Mouse (Mus musculus) olfactory bulb, adult 2 months (tissue): ENCODE results near the gene Cfap73. TPM values are rescaled to one million over a fixed set of nuclear protein-coding genes. Genes with fewer than 3 reads are reported as not detected.

Experiments used
- H3K27ac ChIP-seq: fragments of 200-500 bp; 2 replicates; pipeline ENCODE4 v1.5.1; 2012; ENCODE audit warnings: low read depth, low read length; ENCODE audit not compliant: insufficient read depth
- H3K4me1 ChIP-seq: fragments of 200-500 bp; 2 replicates; pipeline ENCODE4 v1.6.1; 2012; ENCODE audit warnings: low read length; ENCODE audit not compliant: control insufficient read depth, insufficient read depth
- H3K4me3 ChIP-seq: fragments of 200-500 bp; 2 replicates; pipeline ENCODE4 v1.5.1; 2012; ENCODE audit warnings: mild to moderate bottlenecking, low read depth, low read length, moderate library complexity; ENCODE audit not compliant: insufficient read depth
- CTCF ChIP-seq: fragments of 200-500 bp; IDR thresholded peaks from 2 replicates; pipeline ENCODE4 v1.5.1; 2012; ENCODE audit warnings: low read depth, mild to moderate bottlenecking, low read length, moderate library complexity; ENCODE audit not compliant: insufficient read depth
- POLR2A ChIP-seq: fragments of 200-500 bp; IDR thresholded peaks from 2 replicates; pipeline ENCODE4 v1.6.1; 2012; ENCODE audit warnings: mild to moderate bottlenecking, low read depth, low read length, moderate library complexity; ENCODE audit not compliant: insufficient read depth
- WGBS: fragments of 180-500 bp; shearing (Covaris S2); methylation state at CpG from one replicate; pipeline ENCODE4 v1.1.7; 2018; 5-methylcytosine and 5-hydroxymethylcytosine counted together
- polyA plus RNA-seq: library from polyadenylated mRNA; stranded (reverse); fragments of >200 nt; gene quantifications from 2 replicates; pipeline ENCODE4 v1.2.4, GENCODE M21; 2012; ENCODE audit warnings: low replicate concordance; ENCODE audit not compliant: missing spikeins, insufficient read depth, insufficient read length

Cfap73 gene
- polyA plus RNA-seq = not detected in 2 replicates

GRCm38 (mm10) chr5:120634131-120634530 lies at the start of gene Cfap73:
Cfap73 (minus strand) TSS chr5:120634235.
- no peak within 1 kb of the TSS for H3K4me3 ChIP-seq
- 69% methylated on average over 9 of the region's 9 CpGs for WGBS
- H3K27ac ChIP-seq = no peak within 1 kb of the TSS
- no peak for TF ChIP-seq CTCF
- no peak for TF ChIP-seq POLR2A
- peaks cover 9% of the 10 kb centered on the region for H3K4me1 ChIP-seq

DNA sequence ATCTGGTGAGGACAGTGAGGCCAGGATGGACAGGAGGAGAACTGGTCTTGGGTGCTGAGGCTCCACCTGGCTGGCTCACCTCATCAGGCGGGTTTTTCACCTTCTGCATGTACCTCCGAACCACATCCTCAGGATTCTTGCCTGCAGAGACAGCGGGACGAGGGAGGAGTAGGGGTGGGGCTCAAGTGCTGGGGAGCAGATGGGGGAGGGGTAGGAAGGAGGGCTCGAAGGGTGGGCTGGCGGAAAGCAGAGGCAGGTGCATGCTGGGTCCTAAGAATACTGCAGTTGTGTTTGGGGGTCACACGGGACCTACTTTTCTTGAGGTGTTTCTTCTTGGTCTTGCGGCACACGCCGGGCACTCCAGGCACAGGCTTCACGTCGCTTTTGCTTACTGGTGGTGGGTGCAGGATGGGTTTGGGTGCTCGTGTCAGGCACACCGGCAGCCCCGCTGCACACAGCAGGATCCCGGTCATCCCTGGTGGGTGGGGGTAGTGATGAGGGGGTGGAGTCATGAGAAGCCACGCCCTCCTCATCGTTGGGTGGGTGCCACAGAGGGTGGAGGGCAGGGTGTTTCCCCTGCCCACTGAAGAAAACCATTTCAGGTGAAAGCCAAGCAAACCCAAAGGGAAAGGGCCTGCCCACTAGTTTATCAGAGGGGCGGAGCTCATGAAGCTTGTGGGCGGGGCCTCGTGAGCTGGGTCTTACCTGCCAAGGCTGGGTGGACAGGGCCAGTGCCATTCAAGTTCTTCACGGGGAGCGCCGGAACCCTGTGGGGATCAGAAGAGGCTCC lies 49.1 kb upstream of the Cfap73 start:
- no peak overlapping the region for H3K27ac ChIP-seq
- no peak overlapping the region for H3K4me3 ChIP-seq
- peaks cover 17% of the 10 kb centered on the region for H3K4me1 ChIP-seq
- 43% methylated on average over 24 of the region's 24 CpGs for WGBS
- TF ChIP-seq CTCF (no peak), POLR2A (no peak)

DNA sequence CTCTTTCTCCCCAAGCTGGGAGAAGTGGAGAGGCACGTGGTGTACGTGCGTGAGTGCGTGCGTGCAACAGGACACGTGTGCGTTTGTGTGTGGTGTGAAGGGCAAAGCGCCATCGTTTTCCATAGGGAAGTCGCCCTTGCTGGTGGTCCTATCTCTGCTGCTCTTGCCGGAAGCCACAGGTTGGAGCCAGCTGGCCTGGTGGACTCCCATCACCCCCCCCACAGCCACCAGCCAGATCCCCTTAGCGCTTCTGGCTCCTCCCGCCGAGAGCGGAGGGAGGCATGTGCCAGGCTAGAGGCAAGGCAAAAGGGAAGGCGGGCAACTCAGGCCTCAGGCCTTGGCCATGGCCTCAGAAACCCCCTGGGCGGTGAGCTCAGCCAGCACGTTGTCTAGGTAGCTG lies 46.9 kb upstream of the Cfap73 start:
- Histone ChIP-seq H3K4me3 (no peak overlapping the region), H3K27ac (peak overlapping the region; percentile 95), H3K4me1 (peaks cover 17% of the 10 kb centered on the region)
- TF ChIP-seq POLR2A = no peak
- TF ChIP-seq CTCF = no peak
- 47% methylated on average over 18 of the region's 18 CpGs for WGBS

GRCm38 (mm10) chr5:120679676-120680555 lies 45.9 kb upstream of the Cfap73 start:
- Histone ChIP-seq H3K4me3 (peak overlapping the region; percentile 32), H3K27ac (peak overlapping the region; percentile 95), H3K4me1 (peaks cover 17% of the 10 kb centered on the region)
- TF ChIP-seq CTCF (peak; percentile 67; the same call in 1 of the 2 replicates), POLR2A (no peak)
- 4% methylated on average over 24 of the region's 24 CpGs for WGBS

DNA sequence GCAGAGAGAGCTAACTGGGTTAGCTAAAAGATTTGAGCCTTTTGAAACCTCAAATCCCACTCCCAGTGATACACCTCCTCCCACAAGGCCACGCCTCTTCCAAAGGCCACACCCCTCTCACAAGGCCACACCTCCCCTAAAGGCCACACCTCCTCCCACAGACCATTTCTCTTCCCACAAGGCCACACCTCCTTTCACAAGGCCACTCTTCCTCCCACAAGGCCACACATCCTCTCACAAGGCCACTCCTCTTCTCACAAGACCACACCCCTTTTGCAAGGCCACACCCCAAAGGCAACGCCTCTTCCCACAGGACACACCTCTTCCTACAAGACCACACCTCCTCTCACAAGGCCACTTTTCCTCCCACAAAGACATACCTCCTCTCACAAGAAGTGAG lies 43.5 kb upstream of the Cfap73 start:
- peaks cover 22% of the 10 kb centered on the region for H3K4me1 ChIP-seq
- no peak overlapping the region for H3K27ac ChIP-seq
- H3K4me3 ChIP-seq = no peak overlapping the region
- no peak for TF ChIP-seq CTCF
- TF ChIP-seq POLR2A = no peak
- 34% methylated on average over 2 of the region's 2 CpGs for WGBS

DNA sequence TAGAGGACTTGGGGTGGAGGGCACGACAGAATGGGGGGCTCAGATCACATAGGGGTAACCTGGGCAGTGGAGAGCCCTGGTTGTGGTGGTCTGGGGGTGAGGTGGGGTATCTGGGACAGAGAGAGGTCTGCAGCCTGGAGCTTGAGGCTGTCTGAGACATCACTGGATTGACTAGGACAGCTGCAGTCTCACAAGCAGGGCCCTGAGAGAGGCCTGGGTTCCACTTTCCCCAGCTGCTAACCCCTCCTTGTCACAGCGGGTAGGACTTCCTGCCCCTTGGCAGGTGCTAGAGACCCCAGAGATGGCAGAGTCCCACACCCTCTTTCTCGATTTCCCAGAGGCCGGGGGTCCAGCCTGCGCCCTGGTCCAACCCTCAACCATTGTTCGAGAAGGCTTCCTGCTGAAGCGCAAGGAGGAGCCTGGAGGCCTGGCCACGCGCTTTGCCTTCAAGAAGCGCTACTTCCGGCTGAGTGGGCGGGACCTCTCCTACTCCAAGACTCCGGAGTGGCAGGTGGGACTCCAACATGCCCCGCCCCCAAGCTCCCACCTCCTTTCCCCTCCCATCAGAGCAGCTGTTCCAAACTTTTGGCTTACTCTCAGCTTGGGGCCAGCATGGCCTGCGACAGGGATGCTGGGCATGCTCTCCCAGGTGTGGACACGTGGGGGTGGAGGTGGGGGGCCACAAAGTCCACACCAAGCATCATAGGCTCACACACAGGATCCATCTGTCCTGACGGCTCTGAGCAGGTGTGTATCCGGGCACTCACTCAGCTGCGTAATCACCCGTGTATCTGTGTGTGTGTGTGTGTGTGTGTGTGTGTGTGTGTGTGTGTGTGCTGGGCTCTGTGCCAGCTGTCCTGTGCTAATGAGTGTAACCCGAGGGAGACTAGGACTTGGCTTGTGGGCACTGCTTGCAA lies 40.5 kb upstream of the Cfap73 start:
- Histone ChIP-seq H3K4me1 (peaks cover 7% of the 10 kb centered on the region), H3K4me3 (no peak overlapping the region), H3K27ac (no peak overlapping the region)
- no peak for TF ChIP-seq POLR2A
- no peak for TF ChIP-seq CTCF
- WGBS = 29% methylated on average over 21 of the region's 21 CpGs

DNA sequence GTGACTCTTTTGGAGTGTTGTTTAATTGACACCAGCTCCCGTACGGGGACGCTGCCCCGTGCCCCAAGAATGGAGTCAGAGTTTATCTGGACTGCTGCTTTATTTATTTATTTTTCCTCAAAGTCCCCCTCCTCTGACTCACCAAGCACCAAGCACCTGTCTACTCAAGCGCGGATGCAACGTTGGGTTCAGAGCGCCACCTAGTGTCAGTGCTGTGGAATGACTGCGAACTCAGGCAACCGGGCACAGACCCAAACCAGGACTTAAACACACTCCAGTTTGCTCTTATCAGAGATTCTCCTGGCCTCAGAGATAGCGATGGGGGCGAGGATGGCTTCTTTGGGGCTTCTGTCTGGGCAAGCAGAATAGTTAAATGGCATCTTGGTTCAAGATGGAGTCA lies 39.6 kb upstream of the Cfap73 start:
- TF ChIP-seq CTCF = peak; percentile 93
- no peak for TF ChIP-seq POLR2A
- Histone ChIP-seq H3K27ac (no peak overlapping the region), H3K4me1 (0 out of 2 replicates have a peak, but pooled peaks cover 5% of the 10 kb centered on the region), H3K4me3 (no peak overlapping the region)
- WGBS = 12% methylated on average over 12 of the region's 12 CpGs

DNA sequence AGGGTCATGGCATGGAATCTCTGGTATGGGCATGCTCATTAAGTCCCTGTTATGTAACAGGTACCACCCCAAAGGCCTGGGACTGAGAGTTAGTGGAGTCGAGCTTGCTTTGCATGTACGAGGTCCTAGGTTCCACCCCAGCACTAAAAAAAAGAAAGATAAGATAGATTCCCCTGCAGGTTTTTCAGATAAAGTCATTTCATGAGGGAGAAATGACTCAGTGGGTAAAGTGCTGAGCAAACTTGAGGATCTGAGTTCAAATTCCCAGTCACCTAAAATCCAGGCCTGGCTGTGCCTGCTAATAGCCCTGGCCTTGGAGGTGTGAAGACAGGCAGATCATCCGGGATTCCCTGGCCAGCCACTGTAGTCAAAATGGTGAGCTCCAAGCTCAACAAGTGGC lies 37.8 kb upstream of the Cfap73 start:
- TF ChIP-seq CTCF = no peak

More for the DNA sequence above, 37.8 kb upstream of the Cfap73 start:
- 88% methylated on average over 3 of the region's 3 CpGs for WGBS
- Histone ChIP-seq H3K4me1 (0 out of 2 replicates have a peak, but pooled peaks cover 5% of the 10 kb centered on the region), H3K4me3 (no peak overlapping the region), H3K27ac (no peak overlapping the region)
